Mouse (Mus musculus): ENCODE measurements around the gene Znfx1.
A peak's percentile ranks its signal among the peaks of the same experiment; 100 is the strongest.

Znfx1 gene

GRCm38 (mm10) chr2:167062965-167063880 lies at the start of gene Znfx1:
Znfx1 (minus strand) TSS chr2:167063015.
- DNase-seq (ENCODE audit: low spot score), result peak; percentile 97

GRCm38 (mm10) chr2:167112259-167112658 lies 49.4 kb upstream of the Znfx1 start:
- DNase-seq (ENCODE audit: low spot score), result no peak

- DNase-seq (ENCODE audit: low spot score), result no peak
Measured at GRCm38 (mm10) chr2:167109506-167109905, 46.7 kb upstream of the Znfx1 start.

- no peak for DNase-seq (ENCODE audit: low spot score)
Measured at GRCm38 (mm10) chr2:167103546-167103945, 40.7 kb upstream of the Znfx1 start.

- no peak for DNase-seq (ENCODE audit: low spot score)
Measured at GRCm38 (mm10) chr2:167101743-167102441, 39.1 kb upstream of the Znfx1 start.

- DNase-seq (ENCODE audit: low spot score), result no peak
Measured at GRCm38 (mm10) chr2:167094688-167095087, 31.9 kb upstream of the Znfx1 start.

- DNase-seq (ENCODE audit: low spot score), result no peak
Measured at GRCm38 (mm10) chr2:167093171-167093900, 30.5 kb upstream of the Znfx1 start.

GRCm38 (mm10) chr2:167090271-167090670 lies 27.5 kb upstream of the Znfx1 start:
- DNase-seq (ENCODE audit: low spot score), result no peak

GRCm38 (mm10) chr2:167086836-167087235 lies 24.0 kb upstream of the Znfx1 start:
- no peak for DNase-seq (ENCODE audit: low spot score)

GRCm38 (mm10) chr2:167086092-167086491 lies 23.3 kb upstream of the Znfx1 start:
- DNase-seq (ENCODE audit: low spot score), result no peak

- peak; percentile 72 for DNase-seq (ENCODE audit: low spot score)
Measured at GRCm38 (mm10) chr2:167081639-167082038, 18.8 kb upstream of the Znfx1 start.

GRCm38 (mm10) chr2:167081135-167081534 lies 18.3 kb upstream of the Znfx1 start:
- no peak for DNase-seq (ENCODE audit: low spot score)

GRCm38 (mm10) chr2:167080387-167080786 lies 17.6 kb upstream of the Znfx1 start:
- no peak for DNase-seq (ENCODE audit: low spot score)

- DNase-seq (ENCODE audit: low spot score), result peak; percentile 53
Measured at GRCm38 (mm10) chr2:167079535-167080257, 16.9 kb upstream of the Znfx1 start.

GRCm38 (mm10) chr2:167078931-167079495 lies 16.2 kb upstream of the Znfx1 start:
- DNase-seq (ENCODE audit: low spot score), result no peak

GRCm38 (mm10) chr2:167078486-167078885 lies 15.7 kb upstream of the Znfx1 start:
- DNase-seq (ENCODE audit: low spot score), result no peak

- no peak for DNase-seq (ENCODE audit: low spot score)
Measured at GRCm38 (mm10) chr2:167077199-167077962, 14.6 kb upstream of the Znfx1 start.

- no peak for DNase-seq (ENCODE audit: low spot score)
Measured at GRCm38 (mm10) chr2:167076759-167077158, 13.9 kb upstream of the Znfx1 start.

- no peak for DNase-seq (ENCODE audit: low spot score)
Measured at GRCm38 (mm10) chr2:167076352-167076751, 13.5 kb upstream of the Znfx1 start.

GRCm38 (mm10) chr2:167074587-167074986 lies 11.8 kb upstream of the Znfx1 start:
- no peak for DNase-seq (ENCODE audit: low spot score)

Measured in embryo, embryonic 10.5 days (tissue).